Mouse (Mus musculus): ENCODE measurements around the gene Hnrnpdl.

The Hnrnpdl gene

GRCm38 (mm10) chr5:100005431-100005830 lies 34.0 kb downstream of the Hnrnpdl start:
- DNase-seq (ENCODE audit: low read depth): peak; percentile 17

GRCm38 (mm10) chr5:100003895-100004294 lies 35.6 kb downstream of the Hnrnpdl start:
- DNase-seq (ENCODE audit: low read depth): no peak

- DNase-seq (ENCODE audit: low read depth): no peak
Observed at GRCm38 (mm10) chr5:100000500-100000899, 39.0 kb downstream of the Hnrnpdl start.

- no peak for DNase-seq (ENCODE audit: low read depth)
Observed at GRCm38 (mm10) chr5:100000048-100000447, 39.4 kb downstream of the Hnrnpdl start.

GRCm38 (mm10) chr5:99994680-99995079 lies 44.8 kb downstream of the Hnrnpdl start:
- no peak for DNase-seq (ENCODE audit: low read depth)

- DNase-seq (ENCODE audit: low read depth): peak; percentile 32
Observed at GRCm38 (mm10) chr5:99994166-99994565, 45.3 kb downstream of the Hnrnpdl start.
